Mouse (Mus musculus) embryonic fibroblast, embryonic 13.5 days (primary cell): ENCODE results near the gene Arnt2.

Experiments
- CTCF ChIP-seq: IDR thresholded peaks from 2 replicates; pipeline ENCODE4 v1.5.1; 2011; ENCODE audit warnings: mild to moderate bottlenecking, control low read depth, low read length, moderate library complexity, borderline replicate concordance; ENCODE audit not compliant: insufficient read depth
- POLR2A ChIP-seq: IDR thresholded peaks from 2 replicates; pipeline ENCODE4 v1.6.1; 2011; ENCODE audit warnings: low read depth, mild to moderate bottlenecking, control low read depth, low read length, moderate library complexity

DNA sequence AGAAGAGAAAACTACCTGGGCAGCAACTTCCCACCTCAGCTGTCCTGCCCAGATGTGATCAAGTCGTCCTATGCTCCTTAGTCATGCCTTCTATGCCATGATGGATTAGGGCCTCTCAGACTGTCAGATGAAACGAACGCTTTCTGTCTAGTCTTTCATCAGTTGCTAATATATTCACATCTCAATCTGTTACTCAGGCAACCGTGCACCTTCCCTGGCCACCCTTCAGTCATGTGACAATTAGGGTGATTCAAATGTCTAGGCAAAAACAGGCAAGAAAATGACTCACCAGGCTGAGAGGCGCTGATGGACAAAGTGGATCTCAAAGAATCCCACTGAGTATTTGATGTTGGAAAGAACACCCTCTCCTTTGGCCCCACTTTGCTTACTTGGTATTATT lies 6.6 kb downstream of the Arnt2 start:
- TF ChIP-seq CTCF (no peak), POLR2A (no peak)
